17 mouse cellular contexts compared by ENCODE assay signal in genomic region chr10:69709631-69710030, GRCm38 (mm10).
DNase-seq lines count a peak whose midpoint lies in the region; ATAC-seq lines count a peak whose summit lies in the region.
"Had no signal": no experiment of that assay in that cellular context is flagged by ENCODE, and none has a peak within 500 bp of the region (broad histone marks: within the 10 kb centered on the region; RNA-seq: fewer than 3 reads in every experiment).

No protein-coding gene starts in this region.

- intact Hi-C loops in left cerebral cortex, postnatal 4 days (cut with DNase I): no loop called here

- H3K27me3 ChIP-seq in heart, embryonic 12.5 days (replicated peaks): no peaks in the 10 kb centered on the region
- no peaks in the 10 kb centered on the region for H3K27me3 ChIP-seq in neural tube, embryonic 13.5 days
- H3K27me3 ChIP-seq: embryonic facial prominence, embryonic 15.5 days; midbrain, embryonic 13.5 days had no signal

- whole genome bisulfite sequencing in heart, embryonic 12.5 days: 74% methylated on average over 2 of the region's 2 CpGs
- WGBS in neural tube, embryonic 13.5 days: 86% methylated on average over 2 of the region's 2 CpGs

- peaks cover 43% of the 10 kb centered on the region for H3K4me1 ChIP-seq in heart, embryonic 12.5 days (replicated peaks)
- peaks cover 86% of the 10 kb centered on the region for H3K4me1 ChIP-seq in neural tube, embryonic 13.5 days (replicated peaks)
- H3K4me1 ChIP-seq: embryonic facial prominence, embryonic 15.5 days had no signal

- no peak for ATAC-seq in heart, embryonic 12.5 days (ENCODE audit: insufficient number of reproducible peaks, low FRiP score)
- no peak for ATAC-seq in neural tube, embryonic 13.5 days (ENCODE audit: low read depth)
- ATAC-seq: CD4-positive, CD25-positive, alpha-beta regulatory T cell, adult 4 months; midbrain, embryonic 13.5 days had no signal

- H3K4me3 ChIP-seq in heart, embryonic 12.5 days: no peak overlapping the region
- peak overlapping the region; percentile 48 for H3K4me3 ChIP-seq in neural tube, embryonic 13.5 days
- H3K4me3 ChIP-seq: embryonic facial prominence, embryonic 15.5 days; midbrain, embryonic 13.5 days had no signal

- no peaks in the 10 kb centered on the region for H3K9me3 ChIP-seq in heart, embryonic 12.5 days (replicated peaks)
- H3K9me3 ChIP-seq in neural tube, embryonic 13.5 days: no peaks in the 10 kb centered on the region
- H3K9me3 ChIP-seq: embryonic facial prominence, embryonic 15.5 days; midbrain, embryonic 13.5 days had no signal

- no peak overlapping the region for H3K4me2 ChIP-seq in heart, embryonic 12.5 days
- H3K4me2 ChIP-seq in neural tube, embryonic 13.5 days: peak overlapping the region; percentile 72
- H3K4me2 ChIP-seq: embryonic facial prominence, embryonic 15.5 days had no signal

- H3K36me3 ChIP-seq in heart, embryonic 12.5 days: no peaks in the 10 kb centered on the region
- H3K36me3 ChIP-seq in neural tube, embryonic 13.5 days: no peaks in the 10 kb centered on the region
- H3K36me3 ChIP-seq: embryonic facial prominence, embryonic 15.5 days had no signal

- H3K9ac ChIP-seq in heart, embryonic 12.5 days: no peak overlapping the region
- 0 out of 2 replicates have a peak overlapping the region, but pooled peaks have one; percentile 6 for H3K9ac ChIP-seq in neural tube, embryonic 13.5 days
- H3K9ac ChIP-seq: embryonic facial prominence, embryonic 15.5 days; midbrain, embryonic 13.5 days had no signal

- no peak overlapping the region for H3K27ac ChIP-seq in heart, embryonic 12.5 days (ENCODE audit: poor library complexity, severe bottlenecking)
- no peak overlapping the region for H3K27ac ChIP-seq in neural tube, embryonic 13.5 days (replicated peaks)
- H3K27ac ChIP-seq: embryonic facial prominence, embryonic 15.5 days; macrophage; midbrain, embryonic 13.5 days had no signal

- DNase-seq in heart, adult 18-20 months: peak; percentile 18 to 34
- peak; percentile 28 for DNase-seq in left cerebral cortex, postnatal 4 days
- DNase-seq in left cerebral cortex, adult 8-10 months (ENCODE audit: low spot score in 2 of 2): no peak
- peak; percentile 95 for DNase-seq in cerebellum, adult 9-10 months
- DNase-seq in retina, postnatal 1 day: no peak
- DNase-seq in B cell, adult 2 months: no peak
- DNase-seq: adrenal gland, postnatal 36 days; gastrocnemius, postnatal 14 days; kidney, adult 18-20 months; kidney, postnatal 25 days; lung, adult 18-20 months had no signal

Comparison
In these comparisons a context has a peak if more than half of its experiments do, and no peak if none do; other contexts are left out.
1. DNase-seq: peak in heart, adult 18-20 months (2 of 2), left cerebral cortex, postnatal 4 days (single experiment) and cerebellum, adult 9-10 months (single experiment); none in left cerebral cortex, adult 8-10 months (0 of 2), retina, postnatal 1 day (single experiment) and B cell, adult 2 months (0 of 2).